Mouse (Mus musculus) stomach, postnatal 0 days (tissue): Measurements from ENCODE around the gene Hist1h2ak. TPM values are rescaled to one million over a fixed set of nuclear protein-coding genes. Genes with fewer than 3 reads are reported as not detected.
A peak's percentile ranks its signal among the peaks of the same experiment; 100 is the strongest.

Experiments
- ATAC-seq: fragments of 200-750 bp; cut with Nextera tagmentation; 2 replicates; pipeline ENCODE4 v1.8.0; 2017; ENCODE audit not compliant: low FRiP score, low TSS enrichment
- DNase-seq: peaks from one replicate; pipeline ENCODE4 v3.0.0-alpha.2; 2016; ENCODE audit warnings: low spot score
- H3K27ac ChIP-seq: fragments of 300-500 bp; sonication (generic); replicated peaks from 2 replicates; pipeline ENCODE4 v1.5.1; 2014; ENCODE audit warnings: mild to moderate bottlenecking, control low read depth
- H3K27me3 ChIP-seq: fragments of 300-500 bp; sonication (generic); 2 replicates; pipeline ENCODE4 v1.6.1; 2014; ENCODE audit warnings: low read length; ENCODE audit not compliant: control insufficient read depth, insufficient read depth
- H3K36me3 ChIP-seq: fragments of 300-500 bp; sonication (generic); 2 replicates; pipeline ENCODE4 v1.6.1; 2014; ENCODE audit warnings: low read length, mixed read lengths; ENCODE audit not compliant: control insufficient read depth, insufficient read depth
- H3K4me1 ChIP-seq: fragments of 300-500 bp; sonication (generic); replicated peaks from 2 replicates; pipeline ENCODE4 v1.6.1; 2014; ENCODE audit warnings: antibody characterized with exemption; ENCODE audit not compliant: control insufficient read depth, insufficient read depth
- H3K4me2 ChIP-seq: fragments of 300-500 bp; sonication (generic); replicated peaks from 2 replicates; pipeline ENCODE4 v1.6.1; 2014; ENCODE audit warnings: low read depth, mild to moderate bottlenecking, control low read depth, moderate library complexity
- H3K4me3 ChIP-seq: fragments of 300-500 bp; sonication (generic); 2 replicates; pipeline ENCODE4 v1.5.1; 2014; ENCODE audit warnings: low read depth, low read length, control low read depth
- H3K9ac ChIP-seq: fragments of 300-500 bp; sonication (generic); 2 replicates; pipeline ENCODE4 v1.6.1; 2014; ENCODE audit warnings: mild to moderate bottlenecking, low read length, control low read depth, mixed read lengths
- H3K9me3 ChIP-seq: fragments of 300-500 bp; sonication (generic); 2 replicates; pipeline ENCODE4 v1.6.1; 2016; ENCODE audit warnings: low read length; ENCODE audit not compliant: control insufficient read depth
- CTCF ChIP-seq: IDR thresholded peaks from 2 replicates; pipeline ENCODE4 v1.5.1; 2016; ENCODE audit warnings: antibody characterized with exemption, low read depth, mild to moderate bottlenecking, moderate library complexity
- EP300 ChIP-seq: optimal IDR thresholded peaks from 2 replicates; pipeline ENCODE3; 2016; ENCODE audit warnings: antibody characterized with exemption
- WGBS: fragments of 180-500 bp; shearing (Covaris S2); extraction: QIAGEN DNeasy Blood & Tissue Kit; methylation state at CpG from one replicate; pipeline ENCODE4 v1.1.7; 2014; 5-methylcytosine and 5-hydroxymethylcytosine counted together
- polyA plus RNA-seq: library from polyadenylated mRNA; unstranded; fragments of >200 nt; fragmentation: Nextera tagmentation; extraction: Ambion mirVana; gene quantifications from 2 replicates; pipeline ENCODE4 v1.2.1, GENCODE M21; 2015

Hist1h2ak gene
- polyA plus RNA-seq, 1 experiment from 2014 or later, result 19.3 TPM

DNA sequence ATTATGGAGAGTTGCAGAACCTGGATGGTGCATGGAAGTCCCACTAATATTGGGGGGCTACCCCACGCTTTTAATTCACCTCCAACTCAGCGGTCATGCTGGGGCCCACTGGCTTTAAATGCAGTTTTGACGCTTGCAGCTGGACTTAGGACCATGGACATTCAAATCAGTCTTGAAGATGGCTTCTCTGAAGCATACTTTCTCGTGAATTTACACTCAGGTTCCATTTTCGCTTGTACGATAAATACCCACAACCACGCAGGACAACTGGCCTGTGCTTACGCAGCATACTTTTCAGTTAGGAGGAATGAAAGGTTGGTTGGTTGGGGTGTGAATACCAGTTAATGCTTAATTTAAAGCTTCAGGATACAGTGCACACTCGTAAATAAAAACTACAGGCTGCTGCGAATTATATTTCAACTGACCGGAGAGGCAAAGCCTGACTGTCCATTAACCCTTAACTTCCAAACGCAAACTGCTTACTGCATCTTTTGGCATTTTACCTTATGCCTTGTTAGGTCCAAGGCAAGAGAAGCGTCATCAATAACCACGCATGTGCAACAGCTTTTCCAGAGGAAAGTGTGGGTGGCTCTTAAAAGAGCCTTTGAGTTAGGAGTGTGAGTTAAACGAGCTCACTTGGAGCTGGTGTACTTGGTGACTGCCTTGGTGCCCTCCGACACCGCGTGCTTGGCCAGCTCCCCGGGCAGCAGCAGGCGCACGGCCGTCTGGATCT lies 38.3 kb downstream of the Hist1h2ak start:
- H3K9ac ChIP-seq, result peak overlapping the region; percentile 56
- H3K4me3 ChIP-seq, result peak overlapping the region; percentile 34
- peaks cover 8% of the 10 kb centered on the region for H3K4me1 ChIP-seq
- no peaks in the 10 kb centered on the region for H3K9me3 ChIP-seq
- no peaks in the 10 kb centered on the region for H3K27me3 ChIP-seq
- no peak for DNase-seq
- under 1% methylated on average over 21 of the region's 22 CpGs for WGBS
- no peaks in the 10 kb centered on the region for H3K36me3 ChIP-seq
- peak overlapping the region; percentile 61 for H3K4me2 ChIP-seq
- TF ChIP-seq CTCF, result no peak
- peak overlapping the region; percentile 82 for H3K27ac ChIP-seq
- ATAC-seq, result no peak

DNA sequence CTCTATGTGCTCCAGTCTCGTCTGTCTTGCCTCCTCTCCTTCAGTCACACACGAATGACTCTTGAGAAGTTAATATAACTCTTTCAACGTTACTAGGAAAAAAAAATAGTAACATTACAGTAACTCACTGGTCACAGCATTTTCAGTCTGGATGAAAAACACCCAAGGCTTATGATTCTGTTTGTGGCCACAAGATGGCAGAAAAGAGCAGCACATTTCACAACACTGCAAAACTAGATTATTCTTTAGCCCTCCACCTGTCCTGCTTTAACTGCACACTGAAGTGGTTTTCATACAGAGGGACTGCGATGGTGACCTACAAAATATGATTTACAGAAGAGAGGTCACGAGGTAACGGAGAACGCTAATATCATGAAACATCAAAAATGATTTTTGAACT lies 38.9 kb downstream of the Hist1h2ak start:
- Histone ChIP-seq H3K27ac (peak overlapping the region; percentile 82), H3K4me3 (peak overlapping the region; percentile 34), H3K4me2 (peak overlapping the region; percentile 61), H3K36me3 (no peaks in the 10 kb centered on the region), H3K27me3 (no peaks in the 10 kb centered on the region), H3K4me1 (peaks cover 8% of the 10 kb centered on the region), H3K9me3 (no peaks in the 10 kb centered on the region), H3K9ac (no peak overlapping the region; the same call in 1 of the 2 replicates)
- ATAC-seq (no peak), DNase-seq (peak; percentile 62)
- WGBS, result under 1% methylated on average over 7 of the region's 7 CpGs
- no peak for TF ChIP-seq EP300
- peak; percentile 93 for TF ChIP-seq CTCF

DNA sequence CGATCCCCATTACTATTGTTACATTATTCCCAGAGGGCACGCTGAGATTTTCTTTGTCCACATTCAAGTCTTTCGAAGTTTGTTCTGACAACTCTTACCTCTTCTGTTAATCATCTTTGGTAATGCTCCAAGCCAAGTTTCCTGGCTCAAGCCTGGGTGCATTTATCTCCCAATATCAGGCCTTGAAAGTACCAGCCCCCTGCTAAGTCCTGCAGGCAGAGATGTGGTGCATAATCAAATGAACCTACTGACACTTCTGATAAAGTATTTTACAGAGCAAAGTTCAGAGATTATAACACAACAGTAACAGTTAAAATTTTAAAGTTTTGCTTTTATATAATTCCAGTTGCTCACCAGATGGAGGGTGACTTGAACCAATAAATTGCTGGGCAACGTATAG lies 41.9 kb downstream of the Hist1h2ak start:
- TF ChIP-seq EP300, result no peak
- TF ChIP-seq CTCF, result no peak
- Histone ChIP-seq H3K4me2 (peak overlapping the region; percentile 64; the same call in 1 of the 2 replicates), H3K9ac (no peak overlapping the region), H3K36me3 (no peaks in the 10 kb centered on the region), H3K4me1 (0 out of 2 replicates have a peak, but pooled peaks cover 3% of the 10 kb centered on the region), H3K9me3 (no peaks in the 10 kb centered on the region), H3K4me3 (no peak overlapping the region), H3K27ac (no peak overlapping the region), H3K27me3 (no peaks in the 10 kb centered on the region)
- ATAC-seq (no peak), DNase-seq (no peak)
- WGBS, result 25% methylated on average over 4 of the region's 4 CpGs

DNA sequence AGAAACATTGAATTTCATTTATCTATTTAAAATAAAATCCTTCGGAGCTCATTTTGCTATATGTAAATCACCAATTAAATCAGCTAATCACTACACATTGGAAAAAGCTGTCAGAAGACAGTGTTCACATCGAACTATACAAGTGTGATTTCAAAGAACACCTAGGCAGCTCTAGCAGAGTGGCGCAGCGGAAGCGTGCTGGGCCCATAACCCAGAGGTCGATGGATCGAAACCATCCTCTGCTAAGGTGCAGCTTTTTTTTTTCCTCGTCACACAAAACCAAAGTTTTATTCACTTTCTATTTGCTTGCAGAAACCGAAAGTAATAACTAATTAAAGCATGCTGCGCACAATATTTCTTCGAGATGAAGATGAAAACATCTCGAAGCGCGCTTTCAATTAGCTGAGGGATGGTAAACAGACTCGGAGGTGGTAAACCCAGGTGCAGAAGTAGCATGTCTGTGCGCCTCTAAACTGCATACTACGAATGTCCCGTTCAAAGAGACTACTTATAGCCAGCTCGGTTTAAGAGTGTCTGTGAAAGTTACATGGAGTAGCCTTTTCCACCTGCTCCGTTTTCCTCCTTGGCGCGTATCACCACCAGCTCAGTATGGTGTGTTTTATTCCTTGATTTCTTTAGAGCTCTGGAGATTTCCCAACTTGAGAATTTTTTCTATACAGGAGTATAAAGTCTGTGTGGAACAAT lies 42.7 kb downstream of the Hist1h2ak start:
- Histone ChIP-seq H3K4me1 (0 out of 2 replicates have a peak, but pooled peaks cover 3% of the 10 kb centered on the region), H3K9ac (peak overlapping the region; percentile 43), H3K9me3 (no peaks in the 10 kb centered on the region), H3K4me3 (peak overlapping the region; percentile 72), H3K27ac (peak overlapping the region; percentile 56), H3K4me2 (peak overlapping the region; percentile 64), H3K27me3 (no peaks in the 10 kb centered on the region), H3K36me3 (no peaks in the 10 kb centered on the region)
- 2% methylated on average over 22 of the region's 22 CpGs for whole genome bisulfite sequencing
- peak; percentile 85 for ATAC-seq
- DNase-seq, result peak; percentile 76
- peak; percentile 7 for TF ChIP-seq EP300
- no peak for TF ChIP-seq CTCF

DNA sequence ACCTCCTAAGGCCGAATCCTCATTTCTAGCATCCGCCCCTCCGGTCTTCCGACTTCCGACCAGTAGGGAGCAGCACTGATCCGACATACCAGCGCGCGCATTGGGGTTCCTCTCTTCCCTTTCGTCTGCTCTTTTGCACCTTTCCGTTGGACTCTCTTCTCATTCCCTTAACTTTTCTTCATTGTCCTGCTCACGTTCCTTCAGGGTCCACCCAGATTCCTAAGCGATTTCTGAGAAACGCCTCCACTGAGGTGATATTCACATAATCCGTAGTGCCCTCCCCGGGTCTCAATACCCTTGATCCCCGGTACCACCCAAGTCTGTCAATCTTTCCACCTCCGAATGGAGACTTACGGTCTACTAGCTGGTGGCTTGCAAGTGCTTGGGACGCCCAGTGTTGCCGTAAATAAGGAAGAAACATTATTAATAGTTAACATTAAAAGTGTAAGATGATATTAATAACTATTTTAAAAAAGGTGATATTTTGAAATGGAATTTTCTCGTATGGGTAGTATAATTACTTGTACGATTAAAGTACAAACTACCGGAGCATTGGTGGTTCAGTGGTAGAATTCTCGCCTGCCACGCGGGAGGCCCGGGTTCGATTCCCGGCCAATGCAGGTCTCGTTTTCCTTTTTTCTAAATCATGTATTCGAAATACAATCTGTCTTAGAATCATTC lies 43.5 kb downstream of the Hist1h2ak start:
- ATAC-seq, result peak; percentile 84
- peak overlapping the region; percentile 64 for H3K4me2 ChIP-seq
- whole genome bisulfite sequencing, result under 1% methylated on average over 32 of the region's 32 CpGs

More for the DNA sequence above, 43.5 kb downstream of the Hist1h2ak start:
- Histone ChIP-seq H3K27ac (peak overlapping the region; percentile 86), H3K4me3 (peak overlapping the region; percentile 72), H3K4me1 (0 out of 2 replicates have a peak, but pooled peaks cover 2% of the 10 kb centered on the region), H3K9ac (peak overlapping the region; percentile 59), H3K27me3 (no peaks in the 10 kb centered on the region), H3K9me3 (no peaks in the 10 kb centered on the region), H3K36me3 (no peaks in the 10 kb centered on the region)
- TF ChIP-seq CTCF (peak; percentile 90), EP300 (peak; percentile 66)
- DNase-seq, result peak; percentile 88
